Mouse (Mus musculus) liver, embryonic 14.5 days (tissue): ENCODE data around the gene Gm28043.

ENCODE experiments used
- CTCF ChIP-seq: IDR thresholded peaks from 2 replicates; pipeline ENCODE4 v1.5.1; 2016; ENCODE audit warnings: antibody characterized with exemption, low read depth, control low read depth
- EP300 ChIP-seq: IDR thresholded peaks from 2 replicates; pipeline ENCODE4 v1.6.1; 2016; ENCODE audit warnings: antibody characterized with exemption, low read depth

DNA sequence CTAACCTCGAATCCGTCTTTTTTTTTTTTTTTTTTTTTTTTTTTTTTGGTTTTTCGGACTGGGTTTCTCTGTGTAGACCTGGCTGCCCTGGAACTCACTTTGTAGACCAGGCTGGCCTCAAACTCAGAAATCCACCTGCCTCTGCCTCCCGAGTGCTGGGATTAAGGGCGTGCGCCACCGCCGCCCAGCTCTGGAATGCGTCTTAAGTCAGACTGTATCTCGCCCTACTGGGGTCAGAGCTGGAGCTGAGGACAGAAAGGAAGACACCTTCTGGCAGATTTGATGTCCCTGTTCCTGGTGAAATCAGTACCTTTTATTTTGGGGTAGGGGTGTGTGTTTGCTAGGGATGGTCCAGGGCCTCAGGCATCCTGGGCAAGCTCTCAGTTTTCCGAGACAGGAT is 17.6 kb downstream of the Gm28043 start:
- TF ChIP-seq EP300: no peak
- TF ChIP-seq CTCF: no peak
